Mouse (Mus musculus) T-cell, adult 2 months (primary cell): ENCODE measurements around the gene Commd2.

Experiments
- DNase-seq: peaks from one replicate; pipeline ENCODE4 v3.0.0; 2022; ENCODE audit warnings: low spot score

Commd2 gene

DNA sequence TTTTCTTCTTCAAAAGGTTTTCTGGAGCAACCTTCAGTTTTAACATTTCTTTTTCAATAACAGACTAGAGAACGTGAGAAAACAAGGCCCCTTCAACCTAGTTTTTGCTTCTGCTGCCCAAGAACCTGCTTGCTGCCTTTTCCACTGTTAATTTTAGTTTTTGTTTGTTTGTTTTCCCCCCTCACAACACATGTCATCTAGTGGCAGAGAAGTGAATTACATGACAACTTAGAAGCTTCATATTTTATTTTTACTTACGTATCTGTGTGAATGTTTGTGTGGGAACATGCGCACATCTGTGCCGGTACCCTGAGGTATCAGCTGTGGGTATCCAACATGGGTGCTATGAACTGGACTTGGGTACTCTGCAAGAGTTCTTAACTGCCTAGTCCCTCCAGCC is 35.9 kb downstream of the Commd2 start:
- no peak for DNase-seq

- no peak for DNase-seq
Observed at GRCm38 (mm10) chr3:57612430-57612997, 39.0 kb downstream of the Commd2 start.

DNA sequence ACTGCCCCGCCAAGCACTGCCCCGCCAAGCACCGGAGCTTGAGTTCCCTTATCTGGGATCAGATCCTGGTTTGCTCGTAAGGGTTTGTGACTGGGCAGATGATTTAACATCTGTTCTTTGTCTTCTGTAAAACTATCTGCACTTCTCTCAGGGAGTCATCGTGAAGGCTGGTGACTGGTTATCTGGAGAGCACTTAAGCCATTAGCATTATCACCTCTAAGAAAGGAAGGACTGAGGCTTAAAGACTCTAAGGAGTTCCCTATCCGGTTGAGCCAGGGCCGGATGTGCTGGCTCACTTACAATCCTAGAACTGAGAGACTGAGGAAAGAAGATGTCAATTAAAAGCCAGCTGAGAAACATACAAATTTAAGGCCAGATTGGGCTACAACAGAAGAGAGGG is 39.7 kb downstream of the Commd2 start:
- no peak for DNase-seq

GRCm38 (mm10) chr3:57604618-57605015 is 46.9 kb downstream of the Commd2 start:
- no peak for DNase-seq

GRCm38 (mm10) chr3:57603891-57604617 is 47.5 kb downstream of the Commd2 start:
- DNase-seq = no peak

DNA sequence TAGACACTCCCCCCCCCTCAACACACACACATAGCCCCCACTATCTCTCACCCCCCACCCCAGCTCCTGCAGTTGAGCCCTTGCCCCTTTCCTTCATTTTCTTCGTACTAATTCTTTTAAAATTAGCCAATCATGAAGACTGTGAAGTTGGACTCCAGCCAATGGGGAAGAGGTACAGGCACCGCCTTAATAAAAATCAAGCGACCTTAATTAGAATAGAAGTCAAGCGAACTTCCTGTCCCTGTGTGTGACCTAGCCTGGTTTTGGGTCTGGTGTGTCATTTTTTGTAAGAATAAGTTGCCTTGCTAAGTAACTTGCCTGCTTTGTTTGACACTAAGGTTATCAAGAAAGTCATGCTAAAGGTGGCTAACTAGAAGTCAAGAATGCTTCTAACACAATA is 48.9 kb downstream of the Commd2 start:
- DNase-seq = no peak

- no peak for DNase-seq
Observed at GRCm38 (mm10) chr3:57596566-57596965, 54.9 kb downstream of the Commd2 start.

DNA sequence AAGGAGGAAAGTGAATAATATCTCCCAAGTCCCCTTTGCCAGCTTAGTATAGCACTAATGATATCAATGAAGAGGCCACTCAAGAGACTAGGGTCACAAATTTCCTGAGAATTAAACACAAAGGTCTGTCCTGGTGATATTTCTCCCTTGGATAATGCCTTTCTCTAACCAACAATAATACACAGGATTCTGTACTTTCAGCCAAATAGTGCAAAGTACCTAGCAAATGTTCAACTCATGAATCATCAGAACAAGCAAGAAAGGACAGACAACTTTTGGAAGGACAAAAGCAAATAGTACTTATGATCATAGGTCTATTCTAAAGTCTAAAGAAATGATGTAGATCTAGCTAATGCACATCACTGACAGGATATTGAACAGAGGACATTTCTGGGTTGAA is 56.0 kb downstream of the Commd2 start:
- DNase-seq = no peak
